Mouse (Mus musculus): ENCODE results near the gene Suds3. TPM values are rescaled to one million over a fixed set of nuclear protein-coding genes. Genes with fewer than 3 reads are reported as not detected.

Suds3 gene
- polyA plus RNA-seq, 1 experiment from 2014 or later = 70.0 TPM

DNA sequence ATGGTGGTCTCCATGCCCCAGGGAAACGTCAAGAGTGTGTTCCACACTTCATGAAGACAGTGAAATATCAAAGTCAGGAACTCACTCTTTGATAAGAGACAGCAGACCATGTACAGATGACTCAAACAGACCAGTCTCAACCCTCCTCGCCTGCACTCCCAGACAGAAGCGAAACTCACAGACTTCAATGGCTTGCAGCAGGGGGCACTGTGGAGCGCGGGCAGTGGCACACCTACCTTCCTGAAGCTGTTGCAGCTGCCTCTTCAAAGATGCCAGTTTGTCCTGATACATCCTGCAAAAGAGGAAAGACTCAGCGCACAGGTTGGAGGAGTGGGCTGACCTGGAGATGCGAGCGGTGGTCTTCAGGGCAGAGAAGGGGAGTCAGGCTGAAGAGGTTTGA, 6.4 kb downstream of the Suds3 start:
- Histone ChIP-seq H3K9me3 (ENCODE audit: control insufficient read depth, low read length) (no peaks in the 10 kb centered on the region), H3K36me3 (ENCODE audit: control insufficient read depth, insufficient read depth, low read length) (peaks cover 36% of the 10 kb centered on the region), H3K4me3 (ENCODE audit: low read length) (no peak overlapping the region), H3K4me2 (ENCODE audit: low read length) (no peak overlapping the region), H3K4me1 (ENCODE audit: control insufficient read depth, insufficient read depth, low read depth, low read length) (peaks cover 7% of the 10 kb centered on the region), H3K27me3 (replicated peaks; ENCODE audit: control insufficient read depth, insufficient read depth, low read length) (no peaks in the 10 kb centered on the region), H3K9ac (ENCODE audit: low read depth, low read length) (no peak overlapping the region), H3K27ac (ENCODE audit: low read depth, low read length) (no peak overlapping the region)
- 93% methylated on average over 8 of the region's 8 CpGs for WGBS
- no peak for ATAC-seq

DNA sequence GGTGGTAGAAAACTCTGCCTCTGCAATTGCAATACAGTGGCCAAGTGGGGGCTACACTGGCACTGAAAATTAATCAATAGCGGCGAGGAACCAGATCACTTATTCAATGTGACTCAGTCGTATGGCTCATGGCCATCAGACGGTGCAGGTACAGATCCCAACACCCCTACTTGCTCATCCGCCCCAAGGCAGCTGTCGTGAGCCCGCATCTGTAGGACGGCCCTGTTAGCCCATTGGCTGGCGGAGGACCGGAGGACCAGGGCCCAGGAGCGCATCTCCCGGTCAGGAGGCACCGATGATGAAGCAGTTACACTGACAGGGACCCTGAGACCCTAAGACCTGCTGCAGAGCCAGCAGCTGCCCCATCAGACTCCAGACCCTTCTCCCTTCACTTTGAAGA, 7.2 kb downstream of the Suds3 start:
- Histone ChIP-seq H3K4me1 (ENCODE audit: control insufficient read depth, insufficient read depth, low read depth, low read length) (no peaks in the 10 kb centered on the region; the same call in 1 of the 2 replicates), H3K4me2 (ENCODE audit: low read length) (no peak overlapping the region), H3K9ac (ENCODE audit: low read depth, low read length) (no peak overlapping the region), H3K4me3 (ENCODE audit: low read length) (no peak overlapping the region), H3K27me3 (replicated peaks; ENCODE audit: control insufficient read depth, insufficient read depth, low read length) (no peaks in the 10 kb centered on the region), H3K27ac (ENCODE audit: low read depth, low read length) (no peak overlapping the region), H3K36me3 (ENCODE audit: control insufficient read depth, insufficient read depth, low read length) (peaks cover 40% of the 10 kb centered on the region), H3K9me3 (ENCODE audit: control insufficient read depth, low read length) (no peaks in the 10 kb centered on the region)
- ATAC-seq = no peak
- WGBS = 97% methylated on average over 13 of the region's 13 CpGs

DNA sequence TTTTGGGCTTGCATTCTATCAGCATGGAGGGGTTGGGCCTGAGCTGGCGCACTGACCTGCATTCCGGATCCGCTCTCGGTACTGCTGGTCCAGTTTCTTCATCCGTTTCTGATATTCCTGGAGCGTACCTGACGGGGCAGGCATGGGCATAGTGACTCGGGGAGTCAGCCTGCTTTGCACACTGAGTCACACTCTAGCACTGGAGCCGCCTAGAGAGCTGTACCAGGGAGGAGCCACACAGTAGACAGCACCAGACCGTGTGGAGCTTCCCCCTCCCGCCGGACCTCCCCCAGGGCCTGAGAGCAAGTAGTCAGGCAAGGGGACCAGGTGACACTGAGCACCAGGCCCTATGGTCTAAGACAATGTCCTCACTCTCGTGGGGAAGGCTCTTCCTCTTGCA, 7.6 kb downstream of the Suds3 start:
- Histone ChIP-seq H3K36me3 (ENCODE audit: control insufficient read depth, insufficient read depth, low read length) (peaks cover 40% of the 10 kb centered on the region), H3K4me2 (ENCODE audit: low read length) (no peak overlapping the region), H3K27ac (ENCODE audit: low read depth, low read length) (no peak overlapping the region), H3K27me3 (replicated peaks; ENCODE audit: control insufficient read depth, insufficient read depth, low read length) (no peaks in the 10 kb centered on the region), H3K9ac (ENCODE audit: low read depth, low read length) (no peak overlapping the region), H3K4me3 (ENCODE audit: low read length) (no peak overlapping the region), H3K9me3 (ENCODE audit: control insufficient read depth, low read length) (no peaks in the 10 kb centered on the region), H3K4me1 (ENCODE audit: control insufficient read depth, insufficient read depth, low read depth, low read length) (no peaks in the 10 kb centered on the region)
- ATAC-seq = no peak
- 96% methylated on average over 13 of the region's 13 CpGs for WGBS

DNA sequence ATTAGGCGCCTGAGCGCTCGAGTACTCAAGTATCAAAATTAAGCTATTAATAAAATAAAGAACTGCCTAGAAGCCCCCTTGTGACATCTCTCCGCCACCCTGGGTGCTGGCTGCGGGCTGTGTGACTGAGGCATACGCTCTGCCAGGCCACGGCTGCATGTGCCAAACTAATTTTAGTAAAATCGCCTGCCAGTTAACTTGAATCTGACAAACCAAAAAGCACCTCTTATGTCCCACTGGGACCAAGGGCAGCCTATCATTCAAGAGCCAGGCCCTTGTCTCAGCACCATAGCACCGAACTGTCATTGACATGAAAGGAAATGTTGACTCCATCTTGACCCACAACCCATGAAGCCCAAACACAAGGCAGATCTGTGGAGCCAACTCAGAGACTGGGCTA, 10.2 kb downstream of the Suds3 start:
- peaks cover 43% of the 10 kb centered on the region for H3K36me3 ChIP-seq (ENCODE audit: control insufficient read depth, insufficient read depth, low read length)
- H3K9ac ChIP-seq (ENCODE audit: low read depth, low read length) = no peak overlapping the region
- no peak overlapping the region for H3K4me2 ChIP-seq (ENCODE audit: low read length)
- H3K4me1 ChIP-seq (ENCODE audit: control insufficient read depth, insufficient read depth, low read depth, low read length) = no peaks in the 10 kb centered on the region
- H3K27ac ChIP-seq (ENCODE audit: low read depth, low read length) = no peak overlapping the region
- WGBS = 61% methylated on average over 9 of the region's 9 CpGs
- H3K27me3 ChIP-seq (replicated peaks; ENCODE audit: control insufficient read depth, insufficient read depth, low read length) = no peaks in the 10 kb centered on the region
- H3K4me3 ChIP-seq (ENCODE audit: low read length) = no peak overlapping the region
- H3K9me3 ChIP-seq (ENCODE audit: control insufficient read depth, low read length) = no peaks in the 10 kb centered on the region
- ATAC-seq = no peak

DNA sequence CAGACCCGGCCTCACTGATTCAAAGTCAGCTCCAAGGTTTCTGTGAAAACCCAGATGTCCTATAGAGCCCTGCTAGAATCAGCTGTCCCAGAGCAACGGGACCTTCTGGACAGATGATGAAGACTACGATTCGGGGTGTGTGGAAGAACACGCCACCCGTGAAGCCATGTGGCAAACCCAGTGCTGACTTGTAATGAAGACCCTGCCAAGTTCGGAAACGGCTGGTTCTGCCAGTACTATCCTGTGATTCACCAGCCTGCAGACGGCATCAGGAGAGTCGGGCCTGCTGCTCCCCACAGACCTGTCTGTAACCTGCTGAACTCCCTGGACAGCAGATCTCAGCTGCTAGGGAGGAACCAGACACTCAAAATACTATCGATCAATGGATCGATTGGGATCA, 11.6 kb downstream of the Suds3 start:
- no peak for ATAC-seq
- no peak overlapping the region for H3K27ac ChIP-seq (ENCODE audit: low read depth, low read length)
- H3K4me1 ChIP-seq (ENCODE audit: control insufficient read depth, insufficient read depth, low read depth, low read length) = no peaks in the 10 kb centered on the region
- H3K4me3 ChIP-seq (ENCODE audit: low read length) = no peak overlapping the region
- H3K9me3 ChIP-seq (ENCODE audit: control insufficient read depth, low read length) = no peaks in the 10 kb centered on the region
- H3K9ac ChIP-seq (ENCODE audit: low read depth, low read length) = no peak overlapping the region
- WGBS = 97% methylated on average over 12 of the region's 12 CpGs
- no peaks in the 10 kb centered on the region for H3K27me3 ChIP-seq (replicated peaks; ENCODE audit: control insufficient read depth, insufficient read depth, low read length)
- H3K4me2 ChIP-seq (ENCODE audit: low read length) = no peak overlapping the region
- H3K36me3 ChIP-seq (ENCODE audit: control insufficient read depth, insufficient read depth, low read length) = peaks cover 50% of the 10 kb centered on the region

DNA sequence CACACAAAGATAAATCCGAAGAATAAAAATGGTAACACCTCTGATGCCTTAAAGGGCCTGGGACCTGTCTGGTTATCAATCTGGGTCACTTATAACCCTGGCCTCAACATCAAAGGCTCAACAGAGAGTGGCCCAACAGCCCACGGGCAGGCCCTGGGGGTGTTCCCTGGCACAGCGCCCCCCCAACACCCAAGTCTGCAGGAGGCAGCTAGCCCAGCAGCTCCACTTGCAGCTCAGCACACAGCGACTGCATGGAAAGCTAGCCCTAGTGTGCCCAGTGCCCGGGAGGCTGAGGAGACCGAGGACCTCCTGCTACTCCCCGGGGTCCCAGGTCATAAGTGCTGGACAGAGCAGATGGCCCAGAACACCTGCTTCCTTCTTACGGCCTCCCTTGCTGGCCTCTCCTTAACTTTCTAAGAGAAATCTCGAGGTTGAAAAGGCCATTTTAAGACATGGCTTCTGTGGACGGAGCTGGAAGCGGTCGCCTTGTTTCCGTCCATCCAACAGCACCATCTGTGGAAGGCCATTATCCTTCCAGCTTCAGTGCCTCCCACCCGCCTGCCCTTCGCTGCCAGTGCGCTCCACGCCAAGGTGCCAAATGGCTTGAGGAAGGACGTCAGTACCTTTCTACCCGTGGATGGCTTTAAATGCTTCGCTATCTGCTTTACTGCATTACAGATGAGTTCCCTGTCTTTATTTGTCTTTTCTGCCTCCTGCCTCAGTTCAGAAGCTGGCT, 12.6 kb downstream of the Suds3 start:
- H3K4me2 ChIP-seq (ENCODE audit: low read length) = no peak overlapping the region
- 92% methylated on average over 20 of the region's 20 CpGs for WGBS
- no peaks in the 10 kb centered on the region for H3K4me1 ChIP-seq (ENCODE audit: control insufficient read depth, insufficient read depth, low read depth, low read length)
- H3K4me3 ChIP-seq (ENCODE audit: low read length) = no peak overlapping the region
- H3K27me3 ChIP-seq (replicated peaks; ENCODE audit: control insufficient read depth, insufficient read depth, low read length) = no peaks in the 10 kb centered on the region
- H3K9me3 ChIP-seq (ENCODE audit: control insufficient read depth, low read length) = no peaks in the 10 kb centered on the region
- no peak overlapping the region for H3K9ac ChIP-seq (ENCODE audit: low read depth, low read length)
- H3K36me3 ChIP-seq (ENCODE audit: control insufficient read depth, insufficient read depth, low read length) = peaks cover 43% of the 10 kb centered on the region
- no peak overlapping the region for H3K27ac ChIP-seq (ENCODE audit: low read depth, low read length)
- no peak for ATAC-seq

DNA sequence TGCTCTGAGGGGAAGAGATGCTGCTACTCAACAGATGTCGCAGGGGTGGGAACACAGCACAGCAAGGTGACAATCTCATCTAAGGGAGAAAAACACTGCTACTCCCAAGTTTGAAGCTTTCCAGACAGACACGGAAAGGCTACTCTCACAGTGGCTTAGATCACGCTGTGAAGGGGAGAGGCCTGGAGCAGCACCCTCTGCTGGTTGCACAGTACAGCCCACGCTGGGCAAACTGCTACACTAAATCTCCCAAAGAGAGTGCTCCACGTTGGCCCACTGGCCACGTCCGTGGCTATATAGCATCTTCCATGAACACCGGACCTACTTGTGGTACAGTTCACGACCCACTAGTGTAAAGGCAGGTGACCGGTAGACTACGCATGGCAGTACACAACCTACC, 16.2 kb downstream of the Suds3 start:
- 89% methylated on average over 11 of the region's 11 CpGs for WGBS
- no peaks in the 10 kb centered on the region for H3K4me1 ChIP-seq (ENCODE audit: control insufficient read depth, insufficient read depth, low read depth, low read length)
- ATAC-seq = no peak
- no peaks in the 10 kb centered on the region for H3K9me3 ChIP-seq (ENCODE audit: control insufficient read depth, low read length)
- no peak overlapping the region for H3K4me3 ChIP-seq (ENCODE audit: low read length)
- no peak overlapping the region for H3K9ac ChIP-seq (ENCODE audit: low read depth, low read length)
- H3K27me3 ChIP-seq (replicated peaks; ENCODE audit: control insufficient read depth, insufficient read depth, low read length) = no peaks in the 10 kb centered on the region
- peaks cover 20% of the 10 kb centered on the region for H3K36me3 ChIP-seq (ENCODE audit: control insufficient read depth, insufficient read depth, low read length)
- no peak overlapping the region for H3K4me2 ChIP-seq (ENCODE audit: low read length)
- H3K27ac ChIP-seq (ENCODE audit: low read depth, low read length) = no peak overlapping the region

DNA sequence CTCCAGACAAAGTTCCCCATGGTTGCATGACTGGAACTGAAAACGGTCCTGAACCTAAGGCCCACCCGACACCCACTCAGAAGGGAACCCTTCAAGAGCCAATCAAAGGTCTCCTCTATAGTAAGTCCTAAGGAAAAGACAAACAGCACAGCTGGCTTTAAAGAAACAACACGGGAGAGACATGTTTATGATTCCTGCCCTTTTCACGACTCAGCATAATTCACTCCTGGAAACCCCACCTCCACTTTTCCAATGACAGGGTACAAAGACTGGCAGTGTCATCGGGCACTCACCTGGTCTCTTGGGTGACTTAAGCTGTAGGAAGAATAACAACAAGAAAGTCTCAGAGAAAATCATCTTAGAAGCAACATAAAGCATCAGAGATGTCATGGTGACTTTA, 16.9 kb downstream of the Suds3 start:
- Histone ChIP-seq H3K27ac (ENCODE audit: low read depth, low read length) (no peak overlapping the region), H3K4me1 (ENCODE audit: control insufficient read depth, insufficient read depth, low read depth, low read length) (no peaks in the 10 kb centered on the region), H3K27me3 (replicated peaks; ENCODE audit: control insufficient read depth, insufficient read depth, low read length) (no peaks in the 10 kb centered on the region), H3K9me3 (ENCODE audit: control insufficient read depth, low read length) (no peaks in the 10 kb centered on the region), H3K36me3 (ENCODE audit: control insufficient read depth, insufficient read depth, low read length) (peaks cover 13% of the 10 kb centered on the region; the same call in 1 of the 2 replicates), H3K9ac (ENCODE audit: low read depth, low read length) (no peak overlapping the region), H3K4me2 (ENCODE audit: low read length) (no peak overlapping the region), H3K4me3 (ENCODE audit: low read length) (no peak overlapping the region)
- ATAC-seq = no peak
- 84% methylated on average over 5 of the region's 5 CpGs for WGBS

DNA sequence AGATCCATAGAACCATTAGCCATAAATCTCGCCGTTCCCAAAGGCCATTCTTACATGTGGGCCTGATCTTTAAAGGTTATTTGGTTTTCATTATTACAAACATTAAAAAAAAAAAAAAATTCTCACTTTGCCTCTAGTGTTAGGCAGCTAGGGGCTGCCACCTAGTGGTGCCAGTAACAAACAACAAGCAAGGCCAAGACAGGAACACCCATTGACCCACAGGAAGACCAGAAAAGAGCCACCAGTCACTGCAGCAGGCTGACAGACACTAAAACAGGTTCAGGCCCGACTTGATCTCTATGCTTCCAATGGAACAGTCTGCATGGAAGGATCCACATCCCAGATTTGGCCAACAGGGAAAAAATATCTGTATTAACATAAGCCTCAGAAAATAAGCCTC, 19.2 kb downstream of the Suds3 start:
- H3K4me3 ChIP-seq (ENCODE audit: low read length) = no peak overlapping the region
- no peaks in the 10 kb centered on the region for H3K4me1 ChIP-seq (ENCODE audit: control insufficient read depth, insufficient read depth, low read depth, low read length)
- ATAC-seq = no peak
- H3K27ac ChIP-seq (ENCODE audit: low read depth, low read length) = no peak overlapping the region
- 42% methylated on average over 3 of the region's 3 CpGs for WGBS
- no peak overlapping the region for H3K9ac ChIP-seq (ENCODE audit: low read depth, low read length)
- H3K27me3 ChIP-seq (replicated peaks; ENCODE audit: control insufficient read depth, insufficient read depth, low read length) = no peaks in the 10 kb centered on the region
- H3K36me3 ChIP-seq (ENCODE audit: control insufficient read depth, insufficient read depth, low read length) = peaks cover 28% of the 10 kb centered on the region
- no peak overlapping the region for H3K4me2 ChIP-seq (ENCODE audit: low read length)
- H3K9me3 ChIP-seq (ENCODE audit: control insufficient read depth, low read length) = no peaks in the 10 kb centered on the region
